Mouse (Mus musculus) adrenal gland (tissue): Measurements from ENCODE around the gene Cfap54.

Experiments
- intact Hi-C: fragments of 180-260 bp; cut with DNase I; formaldehyde crosslinking; loops from one replicate; pipeline ENCODE4 v1.15.1; 2025

The Cfap54 gene

DNA sequence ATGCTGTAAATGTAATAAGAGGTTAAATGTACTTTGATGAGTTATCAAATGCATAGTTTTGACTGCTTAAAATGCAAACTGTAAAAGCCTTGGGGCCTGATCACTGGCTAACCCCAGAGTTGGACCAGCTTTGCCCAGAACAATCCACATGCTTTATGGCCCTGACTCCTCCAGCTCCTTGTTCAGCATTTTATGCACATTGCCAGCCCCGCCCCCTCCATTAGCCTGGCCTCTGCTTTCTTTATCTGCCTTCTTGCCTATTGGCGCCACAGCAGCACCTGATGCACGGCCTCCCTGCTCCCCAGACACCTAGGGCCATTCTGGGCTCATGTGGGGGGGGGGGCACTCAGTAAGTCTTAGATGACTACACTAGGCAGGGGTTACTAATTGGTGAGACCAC lies 17.8 kb downstream of the Cfap54 start:
- intact Hi-C loops: loop anchor here (10.0 kb wide), 1 partner anchor 411 kb away; no protein-coding TSS in a partner anchor

DNA sequence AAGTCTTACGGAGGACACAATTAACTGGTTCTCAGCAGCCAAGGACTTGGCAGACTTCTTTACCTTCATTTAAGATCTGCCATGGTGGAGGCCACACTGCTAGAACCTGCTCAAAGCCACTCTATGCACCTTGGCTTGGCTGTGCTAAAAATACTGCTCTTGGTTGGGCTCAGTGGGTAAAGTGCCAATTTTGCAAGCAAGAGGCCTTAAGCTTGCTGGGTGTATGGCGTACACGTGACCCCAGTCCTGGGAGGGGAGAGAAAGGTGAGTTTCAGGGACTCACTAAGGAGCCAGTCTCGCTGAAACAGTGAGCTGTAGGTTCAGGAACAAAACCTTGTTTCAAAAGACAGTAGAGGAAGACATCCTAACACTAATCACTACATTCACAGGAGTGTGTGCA lies 19.0 kb downstream of the Cfap54 start:
- intact Hi-C loops: loop anchor here (10.0 kb wide), 1 partner anchor 412 kb away; no protein-coding TSS in a partner anchor

- intact Hi-C loops: no loop called here
Observed at GRCm38 (mm10) chr10:93053867-93054266, 27.6 kb downstream of the Cfap54 start.

GRCm38 (mm10) chr10:93053315-93053714 lies 28.1 kb downstream of the Cfap54 start:
- intact Hi-C loops: no loop called here

DNA sequence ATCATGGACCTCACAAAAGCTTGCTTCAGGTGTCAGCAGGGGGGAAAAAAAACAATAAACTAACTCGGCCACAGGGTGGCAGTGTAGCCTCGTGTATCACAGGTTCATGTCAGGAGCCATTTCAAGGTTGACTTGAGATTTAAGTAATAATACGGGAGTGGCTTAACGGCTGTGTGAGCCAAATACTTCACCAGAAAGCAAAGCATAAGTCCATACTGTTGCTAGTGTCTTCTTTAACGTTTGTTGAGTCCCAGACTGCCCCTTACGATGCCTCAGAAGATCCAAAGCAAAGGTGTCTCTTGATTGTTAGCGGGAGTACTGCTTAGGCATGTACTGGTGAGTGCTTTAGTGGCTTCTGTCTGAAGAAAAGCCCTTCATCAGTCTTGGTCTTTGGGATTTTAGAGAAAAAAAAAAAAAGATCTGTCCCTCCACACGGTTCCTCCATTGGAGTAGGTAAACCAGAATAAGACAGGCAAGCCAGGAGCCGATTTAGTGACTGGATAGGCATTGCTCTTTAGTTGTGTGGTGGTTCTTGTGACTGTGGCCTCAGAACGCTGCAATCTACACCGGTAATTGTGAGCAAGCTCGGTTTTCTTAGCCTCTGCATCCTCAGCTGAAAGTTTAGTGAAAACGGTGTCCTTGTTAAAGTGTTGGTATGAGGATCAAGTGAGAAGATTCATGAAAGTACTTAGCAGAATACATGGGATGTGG lies 30.2 kb downstream of the Cfap54 start:
- intact Hi-C loops: no loop called here

GRCm38 (mm10) chr10:93050571-93050970 lies 30.8 kb downstream of the Cfap54 start:
- intact Hi-C loops: no loop called here

DNA sequence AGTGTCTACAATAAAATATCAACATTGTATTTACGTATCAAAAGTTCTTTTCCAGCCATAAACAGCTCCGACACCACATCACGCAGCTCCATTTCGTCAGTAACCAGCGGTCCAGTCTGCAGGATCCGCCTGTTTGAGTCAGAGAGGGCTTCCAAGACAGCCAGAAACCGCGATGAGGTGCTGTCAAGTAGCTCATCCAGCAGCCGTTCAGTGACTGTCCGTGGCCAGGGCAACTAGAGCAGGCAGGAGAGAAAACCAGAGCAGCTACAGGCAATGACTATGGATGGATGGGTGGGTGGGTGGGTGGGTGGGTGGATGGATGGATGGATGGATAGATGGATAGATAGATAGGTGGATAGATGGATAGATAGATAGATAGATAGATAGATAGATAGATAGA lies 38.2 kb downstream of the Cfap54 start:
- intact Hi-C loops: loop anchor here (10.0 kb wide), 2 partner anchors 422 to 522 kb away; no protein-coding TSS in a partner anchor

- intact Hi-C loops: loop anchor here (10.0 kb wide), 2 partner anchors 423 to 523 kb away; no protein-coding TSS in a partner anchor
Observed at GRCm38 (mm10) chr10:93041850-93042249, 39.6 kb downstream of the Cfap54 start.

DNA sequence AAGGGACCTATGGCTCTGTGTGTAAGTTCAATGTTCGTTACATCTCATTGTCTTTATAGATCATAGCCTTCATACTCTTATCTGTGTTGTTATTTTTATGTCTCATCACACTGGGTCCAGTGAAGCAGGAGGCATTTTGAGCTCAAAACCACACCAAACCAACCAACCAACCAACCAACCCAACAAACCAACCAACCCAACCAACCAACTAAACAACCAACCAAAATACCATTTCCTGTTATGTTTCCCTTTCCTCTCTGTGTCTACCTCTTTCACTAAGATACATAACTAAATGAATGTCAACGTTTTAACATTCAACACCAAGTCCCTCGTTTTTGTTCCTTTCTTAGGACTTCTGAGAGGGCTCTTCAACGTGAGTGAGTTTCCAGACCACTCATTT lies 40.0 kb downstream of the Cfap54 start:
- intact Hi-C loops: loop anchor here (10.0 kb wide), 2 partner anchors 423 to 523 kb away; no protein-coding TSS in a partner anchor

DNA sequence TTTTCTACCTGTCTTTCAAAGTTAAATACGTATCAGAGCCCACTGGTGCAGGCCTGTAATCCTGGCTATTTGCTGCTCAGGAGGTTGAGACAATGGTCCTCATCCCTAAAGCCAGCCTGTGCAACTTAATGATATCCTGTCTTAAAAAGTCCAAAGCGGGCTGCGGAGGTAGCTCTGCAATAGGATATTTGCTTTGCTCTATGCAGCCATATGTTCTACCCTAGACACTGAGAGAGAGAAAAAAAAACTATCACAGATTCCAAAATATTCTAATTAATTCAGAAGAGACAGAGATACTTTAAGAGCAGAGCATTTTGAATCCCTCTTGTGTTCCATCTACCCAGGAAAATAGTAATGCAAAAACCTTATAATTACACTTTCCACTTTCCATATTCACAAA lies 44.9 kb downstream of the Cfap54 start:
- intact Hi-C loops: no loop called here

- intact Hi-C loops: no loop called here
Observed at GRCm38 (mm10) chr10:93035489-93035888, 45.9 kb downstream of the Cfap54 start.

DNA sequence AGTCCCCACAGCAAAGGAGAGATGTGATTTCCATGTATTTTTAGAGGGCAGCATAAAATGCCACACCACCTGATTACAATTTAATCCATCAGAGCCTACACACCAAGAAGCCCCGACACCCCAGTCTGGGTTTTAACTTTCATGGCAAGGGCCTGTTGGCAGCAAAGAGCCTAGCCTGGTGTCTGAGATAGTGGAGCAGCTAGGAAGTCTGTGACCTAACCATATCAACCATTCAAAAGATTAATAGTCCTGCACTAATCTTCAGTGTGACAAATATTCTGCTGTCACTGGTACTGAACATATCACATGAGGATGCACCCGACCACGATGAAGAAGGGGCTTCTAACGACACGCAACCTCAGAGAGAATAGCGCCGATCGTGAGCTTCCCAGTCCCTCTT lies 58.1 kb downstream of the Cfap54 start:
- intact Hi-C loops: no loop called here

- intact Hi-C loops: loop anchor here (5.0 to 10.0 kb wide), 4 partner anchors 289 to 1717 kb away; partner anchors contain the start of gene Nedd1
Observed at GRCm38 (mm10) chr10:93014059-93014795, 67.2 kb downstream of the Cfap54 start.

DNA sequence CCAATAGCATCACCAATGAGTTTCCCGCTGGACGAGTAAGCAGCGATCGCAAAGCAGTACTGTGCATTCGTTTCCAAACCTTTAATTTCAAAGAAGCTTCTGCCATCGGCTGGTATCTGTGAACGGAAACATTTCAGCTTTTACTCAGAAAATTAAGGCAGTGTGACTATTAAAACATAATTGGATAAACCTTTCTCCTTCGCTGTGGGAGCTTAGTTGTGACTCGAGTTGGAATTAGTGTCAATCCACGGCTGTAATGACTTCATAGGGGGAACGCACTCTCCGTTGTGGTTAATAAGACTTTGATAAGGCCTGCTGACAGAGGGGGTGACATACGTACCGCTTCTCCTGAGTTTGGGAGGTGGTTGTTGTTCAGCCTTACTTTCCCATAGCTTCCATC lies 70.3 kb downstream of the Cfap54 start:
- intact Hi-C loops: loop anchor here (5.0 to 10.0 kb wide), 4 partner anchors 286 to 1714 kb away; partner anchors contain the start of gene Nedd1

DNA sequence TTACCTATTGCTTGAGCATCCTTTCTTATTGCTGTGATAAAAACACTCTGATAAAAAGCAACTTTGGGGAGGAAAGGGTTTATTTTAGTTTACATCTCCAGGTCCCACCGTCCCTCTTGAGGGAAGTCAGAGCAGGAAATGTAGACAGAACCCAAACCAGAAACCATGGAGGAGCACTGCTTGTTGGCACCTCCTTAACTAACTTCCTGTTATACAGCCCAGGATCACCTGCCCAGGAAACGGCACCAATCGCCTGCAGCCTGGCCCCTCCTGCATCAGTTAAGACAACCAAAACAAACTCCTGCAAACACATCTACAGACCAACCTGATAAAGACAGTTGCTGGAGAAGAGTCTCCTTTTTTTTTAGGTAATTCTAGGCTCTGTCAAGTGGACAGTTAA lies 74.4 kb downstream of the Cfap54 start:
- intact Hi-C loops: no loop called here

- intact Hi-C loops: no loop called here
Observed at GRCm38 (mm10) chr10:93006405-93006804, 75.0 kb downstream of the Cfap54 start.

DNA sequence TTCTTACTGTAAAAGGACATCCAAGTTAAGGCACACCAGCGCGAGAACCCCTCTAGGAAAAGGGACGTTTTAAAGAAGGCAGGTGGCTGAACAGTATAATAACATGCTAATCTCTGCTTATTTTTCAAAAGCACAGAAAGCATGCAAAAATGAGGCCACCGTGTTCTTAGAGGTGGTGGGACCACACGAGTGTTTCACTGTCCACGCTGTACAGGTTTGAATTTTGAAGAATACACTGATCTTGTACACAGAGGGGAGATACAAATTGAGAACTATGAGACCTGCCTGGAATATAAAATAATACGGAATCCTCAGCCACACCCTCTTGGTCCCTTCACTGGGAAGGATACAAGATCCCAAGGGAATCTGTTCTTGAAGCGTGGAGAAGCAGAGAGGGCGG lies 82.9 kb downstream of the Cfap54 start:
- intact Hi-C loops: no loop called here

DNA sequence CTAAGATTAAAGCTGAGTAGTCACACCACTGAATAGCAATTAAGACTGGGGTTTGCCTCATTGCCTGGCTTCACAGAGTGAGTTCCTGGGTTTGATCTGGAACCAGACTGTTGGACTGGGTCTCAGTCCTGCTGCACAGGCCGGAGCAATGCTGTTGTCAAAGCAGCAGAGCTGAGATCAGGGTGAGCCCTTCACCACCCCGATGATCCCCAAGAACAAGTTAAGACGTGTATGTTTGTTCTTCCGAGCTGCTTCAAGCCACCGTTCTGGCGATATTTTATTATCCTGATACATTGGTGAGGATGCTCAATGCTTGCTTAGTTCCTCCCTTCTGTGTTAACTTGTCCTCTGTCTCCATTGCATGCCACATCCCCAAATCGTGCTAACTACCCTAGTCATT lies 86.2 kb downstream of the Cfap54 start:
- intact Hi-C loops: no loop called here

DNA sequence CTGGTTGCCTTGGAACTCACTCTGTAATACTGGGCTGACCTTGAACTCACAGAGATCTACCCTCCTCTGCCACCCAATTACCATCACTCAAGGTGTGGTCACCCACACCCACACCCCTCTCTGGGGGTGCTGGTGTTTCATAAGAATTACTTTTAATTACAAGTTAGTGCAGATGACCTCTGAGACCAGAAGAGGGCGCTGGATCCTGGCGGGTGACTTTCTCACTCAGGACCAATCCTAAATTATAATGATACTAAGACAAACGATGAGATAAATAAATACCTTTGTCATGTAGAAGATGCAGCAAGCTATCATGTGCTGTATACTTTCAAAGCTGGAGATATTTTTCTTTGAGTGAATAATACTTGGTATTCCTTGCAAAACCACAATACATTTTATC lies 87.1 kb downstream of the Cfap54 start:
- intact Hi-C loops: no loop called here

DNA sequence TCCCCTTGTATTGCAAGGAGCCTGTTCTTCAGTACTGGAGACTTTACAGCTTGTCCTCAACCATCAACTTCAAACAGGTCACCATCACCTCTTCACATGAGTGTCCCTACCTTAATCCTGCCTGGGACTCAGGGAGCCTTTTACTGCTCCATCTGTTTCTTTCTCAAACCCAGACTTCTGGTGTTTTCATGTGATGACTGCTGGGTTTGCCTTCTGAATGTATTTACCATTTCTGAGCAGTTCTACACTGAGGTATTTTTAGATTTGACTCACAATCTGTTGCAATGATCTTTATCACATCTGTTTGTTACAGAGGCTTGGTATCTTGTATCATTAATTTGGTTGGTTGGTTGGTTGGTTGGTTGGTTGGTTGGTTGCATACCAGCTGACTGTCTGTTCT lies 88.9 kb downstream of the Cfap54 start:
- intact Hi-C loops: no loop called here

DNA sequence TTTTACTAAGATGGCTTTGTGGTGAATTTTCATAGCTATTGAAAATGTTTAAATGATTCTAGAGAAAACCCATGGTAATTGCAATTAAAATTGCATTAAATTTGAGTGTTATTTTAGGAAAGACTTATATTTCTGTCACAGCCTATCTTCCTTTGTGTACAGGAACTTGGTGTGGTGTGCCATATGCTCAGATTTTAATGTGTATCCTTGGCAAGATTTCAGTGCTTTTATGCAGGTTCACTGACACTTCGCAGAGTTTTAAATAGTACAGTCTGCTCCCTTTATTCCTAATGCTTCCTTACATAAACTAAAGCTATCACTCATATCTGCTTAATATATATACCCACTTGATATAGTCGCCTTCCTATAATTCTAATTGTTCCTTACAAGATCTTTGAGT lies 90.8 kb downstream of the Cfap54 start:
- intact Hi-C loops: no loop called here

DNA sequence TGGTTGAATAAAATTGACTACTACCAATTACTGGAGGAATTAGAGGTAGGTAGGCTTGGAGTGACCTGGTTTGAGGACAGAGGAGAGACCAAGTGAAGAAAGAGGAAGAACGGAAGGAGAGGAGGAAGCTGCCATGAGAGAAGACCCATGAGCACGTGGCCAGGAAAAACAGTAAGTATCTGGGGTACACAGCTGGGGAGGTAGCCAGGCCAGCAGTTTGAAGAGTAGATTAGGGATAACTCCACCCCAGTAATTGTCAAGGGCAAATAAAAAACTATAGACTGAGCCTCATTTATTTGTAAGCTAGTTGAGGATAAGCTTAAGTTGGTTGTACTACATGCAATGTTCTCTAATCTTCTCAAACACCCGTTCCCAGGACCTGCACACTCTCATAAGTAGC lies 116.3 kb downstream of the Cfap54 start:
- intact Hi-C loops: no loop called here
